Mouse (Mus musculus) adrenal gland, postnatal 10 days (tissue): ENCODE results near the gene Mitf. TPM values are rescaled to one million over a fixed set of nuclear protein-coding genes. Genes with fewer than 3 reads are reported as not detected.
A peak's percentile ranks its signal among the peaks of the same experiment; 100 is the strongest.

Experiments
- DNase-seq: peaks from one replicate; pipeline ENCODE4 v3.0.0; 2021; ENCODE audit warnings: mixed read lengths
- total RNA-seq, 2 experiments: library from RNA; stranded (reverse); gene quantifications; 2 replicates each; pipeline ENCODE4 v1.2.3; 2021

Mitf gene
- total RNA-seq, 2 experiments from 2014 or later, result 5.3 to 6.9 TPM

GRCm38 (mm10) chr6:97826642-97827275, 19.9 kb downstream of the Mitf start:
- no peak for DNase-seq

- DNase-seq, result no peak
Observed at GRCm38 (mm10) chr6:97828021-97828420, 21.2 kb downstream of the Mitf start.

DNA sequence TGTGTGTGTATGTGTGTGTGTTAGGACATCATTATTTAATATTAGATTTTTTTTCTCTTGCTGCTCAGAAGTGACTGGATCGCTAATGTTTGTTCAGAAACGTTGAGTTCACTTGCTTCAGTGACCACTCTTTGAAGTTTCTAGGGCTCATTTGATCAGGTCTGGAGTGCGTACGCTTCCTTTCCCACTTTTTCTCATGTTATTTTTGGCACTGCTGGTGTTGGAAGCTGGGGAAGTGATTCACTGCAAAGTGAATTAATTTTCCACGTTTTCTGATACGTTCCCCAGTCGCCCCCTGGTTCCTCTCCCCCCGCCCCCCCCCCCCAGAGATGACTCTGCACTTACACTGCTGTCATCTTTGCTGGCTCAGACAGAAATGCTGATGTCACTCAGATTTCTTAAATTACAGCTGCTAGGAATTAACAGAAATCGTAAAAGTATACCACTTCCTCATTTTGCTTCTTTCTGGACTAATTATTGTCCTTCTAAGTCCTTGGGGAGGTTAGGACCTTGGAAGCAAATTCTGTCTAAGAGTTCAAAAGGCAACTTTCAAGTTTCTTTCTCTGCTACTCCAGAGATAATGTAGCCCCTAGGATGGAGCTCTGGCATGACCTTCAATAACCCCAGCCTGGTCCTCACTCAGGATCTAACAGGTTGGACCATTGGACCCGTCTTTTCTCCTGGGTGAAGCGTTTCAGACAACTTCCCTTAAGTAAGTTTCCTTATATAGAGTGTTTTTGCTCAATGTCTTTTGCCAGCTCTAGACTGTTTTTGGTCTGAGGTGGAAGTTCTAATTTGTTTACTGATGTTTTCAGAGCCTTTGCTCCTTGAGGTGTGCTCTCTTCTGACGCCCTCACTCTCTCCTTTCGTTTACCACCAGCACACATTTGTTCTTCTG, 22.2 kb downstream of the Mitf start:
- no peak for DNase-seq

- peak; percentile 26 for DNase-seq
Observed at GRCm38 (mm10) chr6:97832501-97832900, 25.6 kb downstream of the Mitf start.

DNA sequence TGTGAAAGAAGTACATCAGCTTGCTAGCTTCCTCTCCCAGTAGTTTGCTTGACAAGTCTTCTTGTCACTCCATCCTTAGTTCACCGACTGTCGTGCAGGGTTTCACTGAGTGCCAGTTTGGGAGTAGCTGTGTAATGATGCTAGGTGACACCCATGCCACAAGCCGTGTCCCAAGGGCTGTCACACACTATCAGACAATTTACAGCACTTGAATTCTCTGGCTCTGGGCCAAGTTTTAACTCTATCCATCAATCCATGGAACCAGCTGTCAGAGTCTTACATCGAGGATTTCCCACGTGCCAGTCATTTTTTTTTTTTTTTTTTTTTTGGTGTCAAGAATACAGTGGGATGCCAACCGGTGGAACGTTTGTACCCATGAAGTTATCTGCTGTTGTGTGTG, 29.3 kb downstream of the Mitf start:
- DNase-seq, result no peak

DNA sequence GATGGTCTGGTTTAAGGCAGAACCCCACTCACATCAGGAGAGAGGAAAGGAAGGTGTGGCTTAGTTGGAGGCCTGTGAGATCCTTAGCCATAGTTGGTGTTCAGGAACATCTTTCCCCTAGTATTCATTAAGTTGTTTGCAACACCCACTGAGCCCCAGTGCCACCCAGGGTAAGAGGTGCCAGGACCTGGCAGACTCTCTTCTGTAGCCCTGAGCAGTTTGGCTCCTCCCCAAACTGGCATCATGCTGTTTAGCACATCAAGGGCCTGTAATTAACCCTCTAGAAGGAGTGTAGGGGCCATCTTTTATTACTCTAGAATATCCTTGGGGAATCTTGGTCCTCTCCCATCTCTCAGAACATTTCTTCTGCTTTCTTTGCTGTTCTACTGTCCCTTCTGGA, 30.9 kb downstream of the Mitf start:
- peak; percentile 67 for DNase-seq

DNA sequence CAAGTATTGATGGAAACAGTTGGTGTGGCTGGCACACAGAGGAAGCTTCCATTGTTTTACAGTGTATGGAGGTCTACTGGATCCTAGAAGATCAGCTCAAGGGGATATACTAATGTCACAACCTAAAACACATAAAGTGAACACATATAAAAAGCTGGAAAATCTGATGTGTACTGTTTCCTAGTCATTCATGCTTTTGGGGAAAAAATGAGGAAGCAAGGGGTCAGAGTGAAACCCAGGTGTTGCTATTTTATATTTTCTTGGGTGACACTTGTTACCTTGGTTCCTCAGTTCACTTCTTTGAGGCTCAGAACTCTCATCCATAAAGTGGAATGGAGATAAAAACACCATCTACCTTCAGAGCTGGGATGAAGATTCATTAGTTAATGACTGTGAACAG, 32.7 kb downstream of the Mitf start:
- no peak for DNase-seq

GRCm38 (mm10) chr6:97844112-97844511, 37.3 kb downstream of the Mitf start:
- no peak for DNase-seq

DNA sequence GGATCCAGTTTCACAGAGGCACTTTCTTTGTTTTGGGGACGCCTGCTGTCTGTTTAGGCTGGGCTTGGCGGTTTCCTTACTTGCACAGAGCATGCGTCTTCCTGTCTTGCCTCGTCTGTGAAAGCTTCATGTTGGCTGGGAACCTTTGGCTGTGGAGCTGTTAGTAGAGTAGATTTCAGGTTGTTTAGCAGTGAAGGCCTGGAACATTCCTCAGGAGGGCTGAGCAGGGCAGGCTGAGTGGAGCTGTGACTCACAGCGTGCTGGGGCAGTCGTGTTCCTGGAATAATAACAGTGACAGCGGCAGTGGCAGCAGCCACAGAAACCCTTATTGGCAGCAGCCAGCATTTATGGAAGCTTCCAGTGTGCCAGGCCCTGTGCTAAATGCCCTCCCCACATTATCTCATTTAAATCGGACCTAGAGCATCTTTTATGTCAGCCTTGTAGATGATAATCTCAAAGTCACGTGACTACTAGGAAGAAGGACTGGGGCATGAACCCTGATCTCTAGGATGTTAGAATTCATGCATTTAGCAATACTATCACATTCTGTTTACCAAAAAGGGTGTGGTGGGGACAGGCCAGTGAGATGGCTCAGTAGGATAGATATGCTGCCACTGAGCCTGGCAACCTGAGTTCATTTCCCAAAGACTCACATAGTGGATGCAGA, 41.5 kb downstream of the Mitf start:
- DNase-seq, result peak; percentile 30

DNA sequence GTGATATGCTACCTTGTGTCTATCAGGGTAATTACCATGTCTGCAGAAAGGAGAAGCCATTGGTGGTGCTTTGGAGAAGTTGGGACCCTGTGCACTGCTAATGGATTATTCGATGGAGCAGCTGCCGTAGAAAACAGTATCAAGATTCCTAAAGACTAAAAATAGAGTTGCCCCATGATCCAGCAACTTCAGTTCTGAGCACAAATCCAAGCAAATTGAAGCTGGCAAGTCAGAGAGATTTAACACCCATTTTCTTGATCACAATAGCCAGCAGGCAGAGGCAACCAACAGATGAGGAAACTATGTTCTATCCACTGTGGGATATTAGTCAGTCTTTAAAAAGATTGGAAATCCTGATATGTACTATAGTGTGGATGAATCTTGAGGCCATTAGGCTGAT, 47.4 kb downstream of the Mitf start:
- no peak for DNase-seq

- DNase-seq, result no peak
Observed at GRCm38 (mm10) chr6:97855420-97856170, 48.7 kb downstream of the Mitf start.

GRCm38 (mm10) chr6:97856502-97856901, 49.6 kb downstream of the Mitf start:
- DNase-seq, result no peak

- peak; percentile 37 for DNase-seq
Observed at GRCm38 (mm10) chr6:97857690-97858089, 50.8 kb downstream of the Mitf start.

GRCm38 (mm10) chr6:97866575-97866974, 59.7 kb downstream of the Mitf start:
- DNase-seq, result no peak

GRCm38 (mm10) chr6:97868005-97868404, 61.2 kb downstream of the Mitf start:
- DNase-seq, result no peak

DNA sequence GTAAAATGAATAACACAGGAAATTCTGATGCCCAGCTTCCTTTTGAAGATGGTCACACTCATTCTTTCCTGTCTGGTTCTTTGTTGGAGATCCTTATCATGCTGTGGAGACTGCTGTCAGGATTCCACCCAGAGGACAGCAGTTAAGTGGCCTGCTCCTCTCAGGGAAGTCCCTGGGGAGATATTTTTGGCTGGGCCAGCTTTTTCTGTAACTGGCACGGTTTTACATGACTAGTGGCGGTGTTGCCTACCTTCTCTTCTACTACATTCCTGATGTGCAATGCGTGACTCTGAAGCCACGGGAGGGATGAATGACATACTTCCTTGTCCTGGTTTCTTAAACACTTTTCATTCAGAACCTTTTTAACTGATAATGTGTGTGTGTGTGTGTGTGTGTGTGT, 63.1 kb downstream of the Mitf start:
- no peak for DNase-seq

GRCm38 (mm10) chr6:97871296-97872030, 64.6 kb downstream of the Mitf start:
- DNase-seq, result no peak

DNA sequence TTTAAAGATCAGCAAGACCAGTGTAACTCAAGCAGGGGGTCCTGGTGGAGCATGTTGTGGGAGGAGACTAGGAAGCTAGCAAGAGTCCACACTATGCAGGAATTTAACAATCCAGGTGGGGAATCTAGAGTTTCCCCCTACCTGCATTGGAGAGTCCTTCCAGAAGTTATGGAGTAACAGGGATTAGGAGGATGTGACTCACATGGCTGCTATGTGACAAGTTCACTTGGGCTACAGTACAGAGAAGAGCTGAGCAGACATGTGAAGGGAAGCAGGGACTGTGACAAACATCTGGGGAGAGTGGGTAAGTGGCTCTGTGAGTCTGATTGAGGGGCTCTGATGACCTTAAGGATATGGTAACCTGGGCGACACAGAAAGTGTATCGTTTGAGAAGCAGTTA, 66.2 kb downstream of the Mitf start:
- DNase-seq, result no peak

- DNase-seq, result no peak
Observed at GRCm38 (mm10) chr6:97876990-97877389, 70.1 kb downstream of the Mitf start.

- DNase-seq, result no peak
Observed at GRCm38 (mm10) chr6:97877492-97877891, 70.6 kb downstream of the Mitf start.

DNA sequence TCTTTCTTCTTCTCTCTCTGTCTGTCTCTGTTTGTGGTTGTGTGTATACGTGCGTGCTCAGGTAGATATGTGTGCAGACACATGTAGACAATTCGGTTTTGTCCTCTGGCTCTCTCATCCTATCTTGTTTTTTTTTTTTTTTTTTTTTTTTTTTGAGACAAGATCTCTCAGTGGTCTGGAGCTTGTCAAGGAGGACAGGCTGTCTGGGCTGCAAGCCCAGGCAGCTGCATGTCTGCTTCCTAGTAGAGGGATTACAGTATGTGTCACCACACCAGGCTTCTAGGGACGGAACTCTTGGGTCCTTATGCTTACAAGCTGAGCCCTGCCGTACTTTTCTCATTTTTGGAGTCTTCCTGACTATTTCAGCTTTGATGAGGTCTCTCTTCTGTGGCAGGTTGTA, 73.5 kb downstream of the Mitf start:
- DNase-seq, result no peak

DNA sequence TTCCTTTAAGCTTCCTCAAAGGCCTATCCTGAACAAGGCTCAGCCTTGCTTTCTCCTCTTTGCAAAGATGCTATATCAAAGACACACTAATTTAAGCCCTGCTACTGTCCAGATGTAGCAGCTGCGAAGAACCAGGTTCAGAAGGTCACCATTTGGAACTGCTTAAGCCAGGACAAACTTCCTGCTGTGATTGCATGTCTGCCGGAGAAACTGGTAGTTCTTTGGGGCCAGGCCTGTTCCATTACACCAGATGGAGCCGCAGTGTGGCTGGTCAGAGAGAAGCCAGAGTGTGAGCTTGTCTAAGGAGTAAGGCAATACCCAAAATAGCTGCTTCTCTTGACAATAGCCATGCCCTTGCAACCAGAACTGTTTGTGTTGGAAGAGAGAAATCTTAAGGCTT, 75.1 kb downstream of the Mitf start:
- DNase-seq, result no peak
